Mouse (Mus musculus): ENCODE measurements around the gene Gpi1.

The Gpi1 gene

GRCm38 (mm10) chr7:34230116-34230515 is at the start of gene Gpi1:
Gpi1 (minus strand) TSS chr7:34230336.
- peak; percentile 70 for DNase-seq (ENCODE audit: low read depth, low spot score)

GRCm38 (mm10) chr7:34277656-34278055 is 47.5 kb upstream of the Gpi1 start:
- no peak for DNase-seq (ENCODE audit: low read depth, low spot score)

- no peak for DNase-seq (ENCODE audit: low read depth, low spot score)
Observed at GRCm38 (mm10) chr7:34276066-34276465, 45.9 kb upstream of the Gpi1 start.

GRCm38 (mm10) chr7:34272465-34272864 is 42.3 kb upstream of the Gpi1 start:
- no peak for DNase-seq (ENCODE audit: low read depth, low spot score)

GRCm38 (mm10) chr7:34268463-34268862 is 38.3 kb upstream of the Gpi1 start:
- DNase-seq (ENCODE audit: low read depth, low spot score): no peak

- DNase-seq (ENCODE audit: low read depth, low spot score): no peak
Observed at GRCm38 (mm10) chr7:34266421-34266820, 36.3 kb upstream of the Gpi1 start.

- DNase-seq (ENCODE audit: low read depth, low spot score): peak; percentile 74
Observed at GRCm38 (mm10) chr7:34265876-34266346, 35.8 kb upstream of the Gpi1 start.

- no peak for DNase-seq (ENCODE audit: low read depth, low spot score)
Observed at GRCm38 (mm10) chr7:34263437-34263836, 33.3 kb upstream of the Gpi1 start.

GRCm38 (mm10) chr7:34258407-34258806 is 28.3 kb upstream of the Gpi1 start:
- no peak for DNase-seq (ENCODE audit: low read depth, low spot score)

- no peak for DNase-seq (ENCODE audit: low read depth, low spot score)
Observed at GRCm38 (mm10) chr7:34257279-34257678, 27.1 kb upstream of the Gpi1 start.

- DNase-seq (ENCODE audit: low read depth, low spot score): no peak
Observed at GRCm38 (mm10) chr7:34255916-34256315, 25.8 kb upstream of the Gpi1 start.

- DNase-seq (ENCODE audit: low read depth, low spot score): no peak
Observed at GRCm38 (mm10) chr7:34255137-34255536, 25.0 kb upstream of the Gpi1 start.

GRCm38 (mm10) chr7:34252030-34252429 is 21.9 kb upstream of the Gpi1 start:
- no peak for DNase-seq (ENCODE audit: low read depth, low spot score)

GRCm38 (mm10) chr7:34250738-34251137 is 20.6 kb upstream of the Gpi1 start, which contains the start of gene Gm6096:
Gm6096 (plus strand) TSS chr7:34251038.
- DNase-seq (ENCODE audit: low read depth, low spot score): no peak

GRCm38 (mm10) chr7:34246870-34247499 is 16.8 kb upstream of the Gpi1 start:
- DNase-seq (ENCODE audit: low read depth, low spot score): no peak

GRCm38 (mm10) chr7:34242176-34242575 is 12.0 kb upstream of the Gpi1 start:
- no peak for DNase-seq (ENCODE audit: low read depth, low spot score)

GRCm38 (mm10) chr7:34238086-34238485 is 8.0 kb upstream of the Gpi1 start:
- no peak for DNase-seq (ENCODE audit: low read depth, low spot score)

GRCm38 (mm10) chr7:34235602-34236001 is 5.5 kb upstream of the Gpi1 start:
- DNase-seq (ENCODE audit: low read depth, low spot score): no peak

- DNase-seq (ENCODE audit: low read depth, low spot score): no peak
Observed at GRCm38 (mm10) chr7:34234610-34235561, 4.8 kb upstream of the Gpi1 start.

GRCm38 (mm10) chr7:34233909-34234609 is 3.9 kb upstream of the Gpi1 start:
- peak; percentile 97 for DNase-seq (ENCODE audit: low read depth, low spot score)

GRCm38 (mm10) chr7:34232785-34233725 is 2.9 kb upstream of the Gpi1 start:
- DNase-seq (ENCODE audit: low read depth, low spot score): no peak

All from telencephalon, adult 2 months (tissue).